Mouse (Mus musculus) mammary gland, adult 2 months (tissue): Measurements from ENCODE around the gene Isca1. TPM values are rescaled to one million over a fixed set of nuclear protein-coding genes. Genes with fewer than 3 reads are reported as not detected.

Experiments used
- polyA plus RNA-seq: library from polyadenylated mRNA; depleted of rRNA; stranded (reverse); fragments of >200 nt; gene quantifications from 2 replicates; pipeline ENCODE4 v1.2.3, GENCODE M21; 2012; ENCODE audit warnings: low replicate concordance; rRNA removed

The Isca1 gene
- 75.3 and 234 TPM in 2 replicates for polyA plus RNA-seq

DNA sequence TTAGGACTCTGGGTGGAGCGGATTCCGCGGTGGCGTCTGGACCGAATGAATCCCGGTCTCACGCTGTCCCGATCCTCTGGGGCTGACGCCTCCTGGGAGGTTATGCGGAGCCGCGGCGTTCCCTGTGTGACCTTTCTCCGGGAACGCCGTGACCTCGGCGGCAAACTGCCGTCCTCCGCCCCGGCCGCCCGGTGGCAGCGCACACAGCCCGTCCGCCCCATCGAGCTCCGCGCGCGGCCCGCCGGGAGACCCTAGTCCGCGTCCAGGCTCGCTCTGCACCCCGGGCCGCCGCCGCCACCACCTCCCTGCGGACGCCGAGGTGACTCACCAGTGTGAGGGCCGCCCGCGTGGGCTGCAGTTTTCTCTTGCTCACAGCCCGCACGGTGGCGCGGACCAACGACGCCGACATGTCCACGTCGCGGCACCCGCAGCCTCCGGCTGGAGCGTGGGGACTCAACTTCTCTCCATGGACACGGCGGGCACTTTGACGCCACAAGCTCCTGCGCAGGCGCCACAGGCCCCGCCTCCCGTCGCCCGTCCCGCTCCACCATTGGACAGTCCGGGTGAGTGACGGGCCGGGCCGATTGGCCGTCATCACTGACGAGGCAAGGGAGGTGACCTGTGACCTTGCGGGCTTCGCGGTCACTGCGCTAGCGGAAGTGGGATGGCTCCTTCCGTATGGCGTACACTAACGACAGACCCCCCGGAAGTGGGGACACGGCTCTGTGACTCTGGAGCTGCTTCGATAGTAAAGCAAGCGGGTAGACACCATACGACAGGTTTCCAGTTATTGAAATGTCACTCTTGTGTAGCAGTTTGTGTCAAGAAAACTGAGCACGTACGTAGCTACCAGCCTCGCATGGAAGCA, at the start of gene Isca1:
Isca1 (minus strand) TSS at position 515 of the 868 bp plus-strand sequence.

GRCm38 (mm10) chr13:59782145-59782544, 12.5 kb upstream of the Isca1 start, which contains the start of gene Gm49354:
Gene Gm49354, minus strand, starts transcription at chr13:59782245.

DNA sequence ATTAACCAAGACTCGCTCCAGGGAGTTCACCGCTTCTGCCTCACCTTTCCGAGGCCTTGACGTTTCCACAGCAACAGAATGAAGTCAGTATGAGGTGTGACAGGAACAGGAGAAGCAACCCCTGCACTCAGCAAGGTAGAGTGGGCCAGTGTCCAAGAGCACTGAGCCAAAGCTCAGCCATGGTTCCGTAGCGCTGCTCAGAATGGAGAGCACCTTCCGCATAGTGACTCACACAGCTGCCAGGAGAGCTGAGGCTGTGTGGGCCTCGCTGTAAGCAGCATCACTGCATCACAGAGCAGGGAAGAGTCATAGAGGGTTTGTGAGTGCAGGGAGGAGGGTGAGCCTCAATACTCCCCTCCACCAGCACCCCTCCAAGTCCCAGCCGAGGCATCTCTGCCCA, 22.9 kb downstream of the Isca1 start, which contains the start of gene 1700014D04Rik:
1700014D04Rik (minus strand) TSS at position 42 of the 400 bp plus-strand sequence.

GRCm38 (mm10) chr13:59731652-59732051, 38.0 kb downstream of the Isca1 start, which contains the start of gene Spata31d1d:
Gene Spata31d1d, minus strand, starts transcription at chr13:59731752.

DNA sequence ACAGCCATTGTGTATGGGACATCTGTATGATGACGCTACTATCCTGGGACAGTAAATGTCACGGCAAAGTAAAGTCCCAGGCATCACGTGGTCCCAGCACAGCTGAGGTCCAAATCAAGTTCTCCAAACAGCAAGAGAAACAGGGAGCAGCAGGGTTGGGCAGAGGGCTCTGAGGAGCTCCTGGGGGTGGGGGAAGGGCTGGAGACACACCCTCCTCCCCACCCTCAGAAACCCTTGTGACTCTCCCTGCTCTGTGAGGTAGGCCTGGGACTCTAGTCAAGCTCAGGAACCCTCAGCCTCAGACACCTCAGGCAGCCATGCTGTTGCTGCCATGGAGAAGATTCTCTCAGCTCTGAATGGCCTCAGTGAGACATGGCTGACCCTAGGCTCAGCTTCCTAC, 57.6 kb downstream of the Isca1 start, which contains the start of gene Spata31d1b:
Spata31d1b (plus strand) TSS at position 301 of the 400 bp plus-strand sequence.

DNA sequence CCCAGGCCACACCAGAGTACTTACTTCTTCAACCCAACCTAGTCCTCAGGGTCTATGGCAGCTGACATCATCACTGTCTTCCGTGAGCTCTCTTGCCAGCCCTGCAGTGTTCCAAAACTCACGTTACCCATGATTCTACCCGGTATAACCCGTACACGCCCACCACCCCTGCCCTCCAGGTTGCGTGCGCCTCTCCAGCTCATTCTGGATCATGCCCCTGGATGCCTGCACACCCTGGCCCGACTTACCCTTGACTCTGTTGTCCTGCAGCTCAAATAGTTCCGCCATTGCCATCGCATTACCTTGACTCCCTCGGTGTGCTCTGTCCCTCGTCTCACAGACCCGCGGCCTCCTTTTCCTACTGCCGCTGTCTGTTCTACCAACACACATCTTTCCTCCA, 59.4 kb downstream of the Isca1 start, which contains the start of gene Spata31d1a:
Spata31d1a (minus strand) TSS at position 101 of the 400 bp plus-strand sequence.

Other genes with a start within 250 kb of the Isca1 start
- gene Agtpbp1, start 184.6 kb downstream of the Isca1 start, polyA plus RNA-seq: 5.5 and 11.1 TPM in 2 replicates
- 21.6 and 64.3 TPM in 2 replicates for gene Naa35, start 184.6 kb downstream of the Isca1 start, polyA plus RNA-seq
- gene Golm1, start 94.0 kb downstream of the Isca1 start, polyA plus RNA-seq: 4.7 and 7.2 TPM in 2 replicates
- not detected in 2 replicates for gene 4921517D22Rik, start 75.7 kb downstream of the Isca1 start, polyA plus RNA-seq
- gene Spata31d1a, start 59.5 kb downstream of the Isca1 start, polyA plus RNA-seq: not detected in 2 replicates
- gene Spata31d1b, start 57.5 kb downstream of the Isca1 start, polyA plus RNA-seq: 0.47 and 0.50 TPM in 2 replicates
- gene Spata31d1d, start 38.1 kb downstream of the Isca1 start, polyA plus RNA-seq: not detected in 2 replicates
- gene 1700014D04Rik, start 23.1 kb downstream of the Isca1 start, polyA plus RNA-seq: not detected in 2 replicates
- gene Gm49354, start 12.4 kb upstream of the Isca1 start, polyA plus RNA-seq: not detected in 2 replicates
- gene Tut7, start 53.3 kb upstream of the Isca1 start, polyA plus RNA-seq: 19.6 and 30.2 TPM in 2 replicates